Mouse (Mus musculus) heart, postnatal 36 days (tissue): ENCODE data around the gene Med16. TPM values are rescaled to one million over a fixed set of nuclear protein-coding genes. Genes with fewer than 3 reads are reported as not detected.

ENCODE experiments used
- DNase-seq, 2 experiments: peaks; one replicate each; pipeline ENCODE4 v3.0.0; 2021 to 2022
- intact Hi-C: fragments of 180-260 bp; cut with DNase I; formaldehyde crosslinking; loops from one replicate; pipeline ENCODE4 v1.15.1; 2025
- total RNA-seq, 2 experiments: library from RNA; stranded (reverse); gene quantifications; 2 replicates each; pipeline ENCODE4 v1.2.3; 2021

Gene Med16
- total RNA-seq, 2 experiments from 2014 or later = 53.0 to 53.2 TPM

GRCm38 (mm10) chr10:79933861-79934260 is 25.1 kb upstream of the Med16 start:
- no peak for DNase-seq
- intact Hi-C loops = no loop called here

- intact Hi-C loops = no loop called here
- peak; percentile 27 to 41 for DNase-seq
These were observed 24.5 kb upstream of the Med16 start for GRCm38 (mm10) chr10:79933145-79933679.

GRCm38 (mm10) chr10:79932736-79933135 is 24.0 kb upstream of the Med16 start:
- intact Hi-C loops = no loop called here

GRCm38 (mm10) chr10:79931797-79932196 is 23.1 kb upstream of the Med16 start:
- DNase-seq = no peak
- intact Hi-C loops = no loop called here

More at GRCm38 (mm10) chr10:79932736-79933135, 24.0 kb upstream of the Med16 start:
- peak; percentile 71 to 75 for DNase-seq

- intact Hi-C loops = no loop called here
These were observed 22.1 kb upstream of the Med16 start for GRCm38 (mm10) chr10:79930826-79931186.

GRCm38 (mm10) chr10:79929967-79930825 is 21.5 kb upstream of the Med16 start:
- intact Hi-C loops = no loop called here
- no peak for DNase-seq

More at GRCm38 (mm10) chr10:79930826-79931186, 22.1 kb upstream of the Med16 start:
- no peak for DNase-seq

- DNase-seq = no peak
- intact Hi-C loops = no loop called here
These were observed 20.4 kb upstream of the Med16 start for GRCm38 (mm10) chr10:79928907-79929701.

GRCm38 (mm10) chr10:79928030-79928694 is 19.4 kb upstream of the Med16 start:
- peak in 1 of 2 experiments; percentile 40 for DNase-seq
- intact Hi-C loops = no loop called here

- DNase-seq = peak; percentile 52 to 72
- intact Hi-C loops = no loop called here
These were observed 18.8 kb upstream of the Med16 start for GRCm38 (mm10) chr10:79927324-79928029.

- DNase-seq = peak; percentile 91 to 92
- intact Hi-C loops = no loop called here
These were observed 18.0 kb upstream of the Med16 start, which contains the start of gene Arid3a for GRCm38 (mm10) chr10:79926491-79927323. TSS of gene Arid3a (plus strand) at chr10:79927043.

- intact Hi-C loops = loop anchor here (1.0 to 2.0 kb wide), 5 partner anchors 28 to 92 kb away; no protein-coding TSS in a partner anchor
- DNase-seq = no peak
These were observed 17.2 kb upstream of the Med16 start for GRCm38 (mm10) chr10:79925785-79926490.

- intact Hi-C loops = loop anchor here (1.0 to 2.0 kb wide), 5 partner anchors 29 to 91 kb away; no protein-coding TSS in a partner anchor
These were observed 16.5 kb upstream of the Med16 start for GRCm38 (mm10) chr10:79924998-79925784.

GRCm38 (mm10) chr10:79921572-79921971 is 12.8 kb upstream of the Med16 start:
- DNase-seq = no peak
- intact Hi-C loops = no loop called here

More at GRCm38 (mm10) chr10:79924998-79925784, 16.5 kb upstream of the Med16 start:
- peak; percentile 96 to 97 for DNase-seq

- intact Hi-C loops = no loop called here
- DNase-seq = no peak
These were observed 12.3 kb upstream of the Med16 start, which contains the start of gene R3hdm4 for GRCm38 (mm10) chr10:79920958-79921535. TSS of gene R3hdm4 (minus strand) at chr10:79921208.

GRCm38 (mm10) chr10:79920056-79920890 is 11.6 kb upstream of the Med16 start:
- no peak for DNase-seq
- intact Hi-C loops = no loop called here

GRCm38 (mm10) chr10:79919251-79919849 is 10.6 kb upstream of the Med16 start:
- intact Hi-C loops = no loop called here
- DNase-seq = no peak
